Mouse (Mus musculus): ENCODE measurements around the gene Aste1.

DNA sequence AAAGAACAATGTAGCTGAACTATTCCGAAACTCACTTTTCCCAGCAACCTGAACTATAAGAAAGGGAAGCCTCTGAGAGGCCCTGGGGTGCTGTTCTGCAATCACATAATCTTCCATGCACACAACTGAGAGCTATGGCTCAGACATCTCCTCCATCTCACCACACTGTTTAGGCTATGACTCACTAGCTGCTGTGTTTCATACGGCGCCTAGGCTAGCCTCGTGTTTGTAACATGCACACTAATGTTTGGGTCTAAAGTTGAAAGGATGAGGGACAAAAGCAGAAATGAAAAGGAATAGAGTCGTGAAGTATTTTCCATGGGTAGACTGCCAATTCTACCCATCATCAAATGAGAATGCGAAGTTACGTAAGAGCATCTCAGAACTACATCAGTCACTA is 66.3 kb downstream of the Aste1 start:
- TF ChIP-seq CTCF (IDR thresholded peaks at IDR 0.05; ENCODE audit: extremely low read depth, insufficient read depth, low read length), result no peak
- TF ChIP-seq POLR2A (IDR thresholded peaks at IDR 0.05; ENCODE audit: extremely low read depth, insufficient read depth, low read length), result no peak

Data from cortical plate, adult 2 months (tissue).